Mouse (Mus musculus) MEL-GATA-1-ER (cell line): ENCODE measurements around the gene Fam43a.

Experiments
- DNase-seq: peaks from one replicate; pipeline ENCODE4 v3.0.0-alpha.2; 2012; ENCODE audit warnings: low read depth; ENCODE audit errors: extremely low read depth

Fam43a gene

DNA sequence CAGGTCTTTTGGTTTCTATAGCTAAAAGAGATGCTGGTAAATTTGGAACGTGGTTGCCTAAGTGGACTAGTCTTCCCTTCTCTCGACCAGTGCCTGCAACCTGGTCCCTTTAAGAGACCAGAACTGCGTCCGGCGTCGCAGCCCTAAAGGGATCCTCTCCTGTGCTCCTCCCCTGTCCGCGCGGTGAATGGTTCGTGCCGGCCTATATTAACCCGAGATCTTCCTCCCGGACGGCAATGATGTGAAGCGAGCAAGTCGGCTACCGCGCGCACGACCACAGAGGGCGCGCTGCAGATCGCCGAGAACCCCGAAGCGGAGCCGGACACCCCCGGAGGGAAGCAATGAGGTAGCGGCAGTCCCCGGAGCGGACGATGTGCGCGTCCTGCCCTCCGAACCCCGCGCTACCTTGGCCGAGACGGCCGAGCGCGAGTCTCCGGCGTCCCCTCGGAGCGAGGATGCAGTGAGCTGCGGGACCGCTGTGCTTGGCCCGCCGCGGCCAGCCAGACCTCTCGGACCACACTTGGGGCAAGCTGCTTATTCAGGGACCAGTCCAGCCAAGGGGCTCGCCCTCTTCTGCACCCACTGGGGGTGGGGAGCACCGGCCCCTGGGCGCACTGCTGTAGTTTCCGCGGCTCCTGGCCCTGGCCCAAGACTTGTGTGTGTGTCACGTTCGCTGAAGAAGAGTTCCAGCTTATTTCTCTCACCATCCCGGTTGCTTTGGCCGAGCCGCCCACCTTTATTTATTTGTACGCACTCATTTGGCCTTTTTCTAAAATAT is at the start of gene Fam43a:
Fam43a (plus strand) TSS at position 233 of the 778 bp plus-strand sequence.
- DNase-seq, result peak; percentile 74

DNA sequence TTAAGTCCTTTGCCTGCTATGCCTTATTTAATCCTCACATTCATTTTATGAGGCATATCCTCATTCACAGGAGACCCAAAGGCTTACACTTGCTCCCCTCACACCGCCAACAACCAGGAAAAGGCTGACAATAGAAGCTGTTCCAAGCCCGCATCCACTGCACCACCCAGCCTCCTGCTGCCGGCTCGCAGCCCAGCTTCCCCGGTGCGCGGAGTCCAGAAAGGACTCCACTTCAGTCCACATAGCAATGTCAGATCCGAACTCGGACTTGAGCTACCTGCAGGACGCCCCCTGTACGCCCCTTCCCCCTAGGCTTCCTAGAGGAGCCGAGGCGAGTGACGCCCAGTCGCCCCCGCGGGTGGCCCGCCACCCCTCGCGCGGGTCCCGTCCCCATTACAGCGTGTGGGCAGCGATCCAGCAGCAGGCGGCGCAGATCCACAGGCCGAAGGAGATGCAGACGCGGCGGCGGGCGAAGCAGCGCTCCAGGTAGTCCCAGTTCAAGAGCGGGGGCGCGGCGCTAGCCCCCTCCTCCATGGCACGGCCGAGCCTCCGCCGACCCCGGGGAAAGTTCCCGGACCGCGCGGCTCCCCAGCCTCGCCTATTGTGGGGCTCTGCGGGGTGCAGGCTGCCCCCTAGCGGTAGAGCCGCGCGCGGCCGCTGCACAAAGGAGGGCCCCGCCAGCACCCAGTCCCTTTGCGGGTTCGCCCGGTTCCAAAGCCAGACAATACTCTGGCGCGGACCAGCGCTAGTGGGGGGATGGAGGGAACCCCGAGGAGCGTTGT is 49.4 kb upstream of the Fam43a start:
- DNase-seq, result no peak

DNA sequence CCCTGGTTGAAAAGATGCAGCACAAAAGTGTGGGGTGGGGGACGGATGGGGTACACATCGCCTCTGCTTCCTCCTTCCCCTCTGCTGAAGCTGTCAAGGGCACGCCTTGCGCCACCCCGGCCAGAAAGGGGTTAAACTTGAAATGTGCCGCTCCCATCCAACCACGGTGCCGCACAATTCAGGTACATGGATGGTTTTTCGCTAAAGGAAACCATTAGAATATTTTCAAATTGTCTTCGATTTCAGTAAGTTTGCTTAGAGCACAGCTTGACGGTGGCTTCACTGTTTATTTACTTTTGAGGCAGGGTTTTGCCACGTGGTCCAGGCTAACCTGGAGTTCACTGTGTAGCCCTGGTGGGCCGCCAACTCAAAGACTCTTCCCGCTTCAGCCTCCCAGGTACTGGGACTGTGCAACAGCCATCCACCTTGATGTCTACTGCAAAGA is 48.8 kb upstream of the Fam43a start, which contains the start of gene Tmem44:
Tmem44 (minus strand) TSS at position 95 of the 445 bp plus-strand sequence.
- DNase-seq, result no peak

DNA sequence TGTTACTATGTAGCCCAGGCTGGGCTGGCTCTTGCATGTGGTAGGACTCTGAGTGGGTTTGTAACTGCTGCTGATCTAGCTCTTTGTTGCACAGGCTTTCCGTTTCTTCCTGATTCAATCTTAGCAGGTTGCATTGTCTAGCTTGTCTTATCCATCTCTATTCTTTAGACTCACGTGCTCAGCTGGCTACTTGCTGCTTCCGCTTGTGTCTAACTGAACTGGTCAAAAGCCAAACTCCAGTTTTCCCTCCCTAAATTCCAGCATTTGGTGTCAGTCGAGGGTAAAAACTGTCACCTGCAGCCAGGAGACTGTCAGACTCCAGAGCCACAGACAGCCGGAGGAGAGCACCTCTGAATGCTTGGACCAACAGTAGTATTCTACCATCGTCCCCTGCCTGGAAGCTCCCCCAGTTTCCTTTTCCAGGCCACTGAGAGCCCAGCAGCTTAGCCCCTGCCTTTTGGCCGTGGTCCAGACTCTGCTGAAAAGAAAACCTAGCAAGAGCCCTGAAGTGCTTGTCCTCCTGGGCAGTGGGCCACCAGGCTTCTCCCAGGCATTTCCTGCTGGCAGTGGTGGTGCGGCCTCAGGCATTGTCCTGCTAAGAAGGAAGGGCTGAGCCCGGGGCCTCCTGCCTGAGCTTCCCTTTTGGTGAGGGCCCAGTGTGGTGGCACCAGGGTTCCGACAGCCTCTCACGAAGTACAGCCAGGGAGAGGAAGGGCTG is 46.7 kb upstream of the Fam43a start:
- no peak for DNase-seq

DNA sequence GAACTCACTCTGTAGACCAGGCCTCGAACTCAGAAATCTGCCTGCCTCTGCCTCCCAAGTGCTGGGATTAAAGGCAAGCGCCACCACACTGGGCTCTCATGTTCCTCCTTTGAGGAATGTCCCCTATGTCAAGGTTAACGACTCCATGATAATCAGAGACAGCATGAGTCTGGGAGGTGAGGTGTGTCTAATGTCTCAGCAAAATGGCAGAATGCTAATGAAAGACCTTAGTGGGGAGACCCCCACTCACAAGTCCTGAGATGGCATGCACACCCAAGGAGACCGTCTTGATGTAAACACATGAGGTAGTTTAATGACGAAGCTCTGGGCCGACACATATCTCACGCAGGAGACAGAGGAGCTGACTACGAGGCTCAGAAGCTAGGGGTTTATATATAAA is 45.4 kb upstream of the Fam43a start:
- no peak for DNase-seq

DNA sequence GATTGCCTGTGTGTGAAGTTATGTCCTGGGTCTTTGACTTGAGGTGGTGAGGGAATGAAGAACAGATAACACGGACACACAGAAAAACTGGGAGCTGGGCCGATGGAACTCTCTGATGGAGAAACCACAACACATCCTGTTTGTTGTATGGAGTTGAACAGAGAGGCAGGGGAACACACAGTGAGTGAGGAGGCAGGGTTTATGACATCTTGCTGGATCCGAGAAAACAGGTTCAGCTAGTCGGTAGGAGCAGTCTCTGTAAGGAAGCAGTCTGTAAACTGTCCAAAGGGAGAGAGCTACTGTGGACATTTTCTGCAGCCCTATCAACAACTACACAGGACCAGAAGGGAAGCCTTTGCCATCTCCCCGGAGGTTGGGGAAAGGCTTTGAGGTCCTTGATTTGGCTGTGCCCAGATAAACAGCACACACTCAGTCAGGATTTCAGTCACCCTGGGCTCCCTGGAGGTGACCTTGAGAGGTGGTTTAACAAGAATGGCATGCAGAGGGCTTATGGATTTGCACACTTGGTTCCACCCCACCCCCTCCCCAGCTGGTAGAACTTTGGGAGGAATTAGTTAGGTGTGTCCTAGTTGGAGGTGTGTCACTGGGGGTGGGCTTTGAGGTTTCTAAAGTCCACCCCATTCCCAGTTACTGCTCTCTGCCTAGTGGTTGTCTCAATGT is 40.1 kb upstream of the Fam43a start:
- DNase-seq, result no peak

DNA sequence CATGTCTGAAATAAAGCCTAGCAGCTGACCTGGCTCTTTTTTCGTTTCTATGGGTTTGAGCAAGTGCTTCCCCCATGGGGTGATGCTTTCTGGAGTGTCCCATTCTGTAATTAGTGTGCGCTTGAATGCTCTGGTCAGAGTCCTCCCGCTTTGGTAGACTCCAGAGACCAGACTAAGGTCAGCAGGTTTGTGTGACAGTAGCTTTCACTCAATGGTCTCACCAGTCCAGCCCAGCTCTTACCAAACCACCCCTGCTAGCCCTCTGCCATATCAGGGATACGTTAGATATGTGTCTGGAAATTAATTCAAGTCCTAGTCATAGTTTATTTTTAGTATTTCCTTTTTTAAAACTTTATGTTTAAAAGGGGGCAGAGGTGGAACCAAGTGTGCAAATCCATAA is 38.9 kb upstream of the Fam43a start:
- DNase-seq, result no peak

DNA sequence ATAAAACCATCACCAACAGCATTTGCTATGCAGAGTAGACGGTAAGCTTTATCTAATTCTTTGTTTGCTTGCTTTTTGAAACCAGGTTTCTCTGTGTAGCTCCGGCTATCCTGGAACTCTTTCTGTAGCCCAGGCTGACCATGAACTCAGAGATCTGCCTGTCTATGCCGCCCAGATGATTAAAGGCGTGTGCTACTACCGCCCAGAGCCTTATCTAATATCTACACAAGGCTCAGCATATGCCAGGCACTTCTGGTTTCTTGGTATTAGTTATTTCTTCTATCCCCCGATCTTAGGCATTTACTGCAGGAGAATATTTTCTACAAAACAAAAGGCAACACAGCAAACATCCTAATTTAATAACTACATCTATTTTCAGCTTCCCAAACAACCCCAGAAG is 33.9 kb upstream of the Fam43a start:
- DNase-seq, result no peak

DNA sequence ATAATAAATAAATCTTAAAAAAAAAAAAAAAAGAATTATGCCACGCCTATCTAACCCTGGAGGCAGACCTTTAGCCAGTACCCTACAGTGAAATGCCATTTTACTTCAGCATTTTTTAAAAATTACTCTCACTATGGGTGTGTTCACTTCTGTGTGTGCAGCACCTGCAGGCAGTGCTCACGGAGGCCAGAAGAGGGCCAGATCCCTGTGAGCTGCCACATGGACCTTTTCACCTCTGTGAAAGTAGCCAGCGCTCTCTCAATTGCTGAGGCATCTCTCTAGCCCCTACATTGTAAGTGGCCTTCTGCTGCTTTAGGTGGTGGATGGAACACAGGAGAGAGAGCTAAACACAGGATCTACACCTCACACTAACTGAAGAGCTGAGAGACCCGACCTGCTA is 29.4 kb upstream of the Fam43a start:
- DNase-seq, result no peak

DNA sequence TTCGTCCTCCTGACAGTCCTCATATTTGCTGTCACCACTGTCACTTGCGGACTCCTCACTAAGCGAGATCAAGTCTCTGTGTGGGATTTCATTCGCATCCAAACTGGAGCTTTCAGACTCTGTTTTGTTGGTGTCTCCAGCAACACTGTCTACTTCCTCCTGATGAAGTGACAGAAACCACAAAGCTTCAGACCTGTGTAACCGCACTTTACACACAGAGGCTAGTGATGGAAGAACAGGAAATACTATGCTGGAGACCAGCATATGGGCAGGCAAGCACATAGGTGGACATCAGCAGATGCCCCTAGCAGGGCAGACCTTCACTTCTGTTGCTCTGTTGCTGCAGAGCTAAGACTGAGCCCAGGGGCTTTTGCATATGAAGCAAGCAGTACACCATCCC is 28.1 kb upstream of the Fam43a start:
- DNase-seq, result no peak

DNA sequence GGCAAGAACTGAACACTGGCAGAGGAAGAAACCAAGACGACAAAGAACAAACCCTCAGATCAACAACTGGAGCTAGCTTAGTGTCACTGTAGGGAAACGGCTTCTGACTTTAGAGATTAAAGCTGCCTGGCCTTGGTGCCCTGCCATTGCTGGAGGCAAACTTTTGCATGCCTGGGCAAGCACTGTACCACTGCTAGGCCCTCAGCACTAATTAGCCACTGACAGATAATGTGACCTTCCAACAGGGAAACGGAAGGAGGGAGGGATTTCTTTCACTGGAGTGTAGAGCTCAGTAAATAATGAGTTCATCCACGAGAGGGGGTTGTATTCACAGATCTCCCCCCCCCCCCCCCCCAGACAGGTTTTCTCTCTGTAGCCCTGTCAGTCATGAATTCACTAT is 27.3 kb upstream of the Fam43a start:
- no peak for DNase-seq

DNA sequence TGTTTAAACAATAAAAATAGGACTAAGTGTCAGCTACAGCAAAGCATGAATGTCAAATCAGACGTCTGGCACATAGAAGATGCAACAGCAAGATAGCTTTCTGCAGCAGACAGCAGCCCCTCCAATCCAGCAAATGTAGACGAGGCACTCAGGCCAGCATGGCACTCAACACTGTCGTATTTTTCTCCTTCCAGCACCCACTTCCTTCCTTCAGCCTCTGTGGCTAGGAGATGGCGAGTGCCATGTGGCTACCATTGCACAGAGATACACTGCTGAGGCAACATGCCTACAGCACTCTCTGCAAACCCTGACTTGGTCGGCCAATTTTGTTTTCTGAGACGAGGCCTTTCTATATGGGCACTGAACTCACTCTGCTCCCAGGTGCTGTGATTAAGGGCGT is 23.7 kb upstream of the Fam43a start:
- DNase-seq, result no peak

DNA sequence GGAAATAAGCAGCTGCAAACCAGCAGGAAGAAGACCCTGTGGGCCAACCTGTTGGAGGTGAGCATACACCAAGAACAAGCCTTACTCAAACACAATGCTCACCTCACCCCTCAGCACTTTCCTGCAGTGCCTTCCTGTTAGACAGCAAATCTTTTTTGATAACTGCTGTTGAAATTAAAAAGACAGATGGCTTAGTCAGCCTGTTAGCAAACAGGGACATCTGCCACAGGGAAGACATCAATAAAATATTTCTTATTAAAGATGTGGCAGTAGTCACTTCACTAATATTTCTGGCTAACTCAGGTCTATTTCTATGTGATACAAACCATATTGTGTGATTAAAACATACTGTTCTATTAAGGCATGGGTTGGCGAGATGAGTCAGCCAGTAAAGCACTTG is 23.1 kb upstream of the Fam43a start:
- no peak for DNase-seq

DNA sequence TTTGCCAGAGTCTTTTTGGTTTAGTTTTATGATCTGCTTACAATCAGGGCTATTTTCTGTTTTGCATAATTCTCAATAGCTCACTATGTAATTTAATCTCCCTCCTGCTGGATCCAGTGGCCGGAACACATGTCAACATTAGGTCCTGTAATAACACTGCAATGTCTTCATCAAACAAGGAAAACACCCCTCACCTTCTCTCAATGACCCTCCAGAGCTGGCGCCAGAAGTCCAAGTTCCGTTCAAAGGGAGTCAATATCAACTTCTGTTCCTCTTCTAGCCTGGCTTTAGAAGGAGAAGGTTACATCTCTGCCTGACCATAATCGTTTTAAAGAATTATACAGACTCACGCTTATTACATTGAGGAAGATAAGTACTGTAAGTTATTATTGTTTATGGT is 18.8 kb upstream of the Fam43a start:
- DNase-seq, result no peak

DNA sequence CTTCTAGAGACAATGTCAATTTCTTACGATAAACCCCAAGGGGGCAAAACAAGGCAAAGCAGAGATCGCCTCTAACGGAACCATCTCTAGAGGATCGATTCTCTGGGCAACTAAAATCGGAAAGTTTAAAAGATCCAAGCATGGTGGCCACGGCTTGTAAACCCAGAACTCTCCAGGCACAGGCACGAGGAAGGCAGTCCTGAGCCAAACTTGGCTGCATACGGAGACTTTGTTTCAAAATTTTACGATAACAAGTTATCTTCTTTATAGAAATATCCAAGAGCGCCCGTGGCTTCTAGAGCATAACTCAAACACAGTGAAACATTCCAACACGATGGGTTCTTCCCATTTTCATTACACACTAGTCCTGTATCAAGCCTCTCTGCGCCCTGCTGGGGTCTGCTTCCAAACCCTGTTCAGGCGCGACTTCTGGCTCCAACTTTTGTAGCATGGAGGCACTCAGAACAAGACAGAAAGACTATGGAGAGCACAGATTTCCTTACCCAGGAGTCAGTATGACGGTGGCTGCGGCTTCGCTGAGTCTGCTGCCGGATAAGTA is 12.5 kb upstream of the Fam43a start:
- no peak for DNase-seq

DNA sequence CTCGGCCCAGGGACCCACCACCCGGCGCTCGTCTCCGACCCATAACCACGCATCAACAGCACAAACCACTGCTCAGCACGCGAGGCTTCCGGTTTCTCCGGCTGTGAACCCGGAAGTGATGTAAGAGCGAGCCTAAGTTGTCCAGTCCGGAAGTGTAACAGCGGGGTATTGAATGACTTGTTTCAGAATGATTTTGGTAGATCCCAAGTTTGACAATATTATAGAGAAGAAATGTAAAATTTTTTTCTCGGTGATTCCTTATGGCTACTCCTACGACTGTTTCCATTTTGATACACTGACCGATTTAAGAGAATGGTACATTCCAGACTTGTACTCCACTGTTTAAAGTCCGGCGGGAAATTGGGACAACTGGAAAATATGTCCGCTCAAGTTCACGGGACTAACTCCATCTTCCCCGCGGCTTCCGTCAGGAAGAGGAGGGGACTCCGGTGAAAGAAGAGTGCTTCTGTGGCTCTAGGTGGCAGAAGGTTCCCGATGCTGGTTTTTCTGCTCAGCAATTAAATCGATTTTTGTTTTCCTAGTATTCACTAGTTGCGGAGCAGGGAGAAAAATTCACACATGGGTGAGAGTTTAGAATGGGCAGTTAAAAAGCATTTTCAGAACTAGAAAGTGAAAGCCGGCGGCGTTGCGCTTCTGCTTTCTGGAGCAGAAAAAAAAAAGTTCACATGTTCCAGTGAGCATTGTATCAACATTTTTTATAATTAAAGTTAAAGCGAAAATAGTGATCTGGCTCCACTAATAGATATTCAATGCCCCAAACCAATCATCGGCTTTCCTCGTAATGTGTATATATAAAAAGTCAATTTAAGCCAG is 11.8 kb upstream of the Fam43a start, which contains the start of gene Lsg1:
Lsg1 (minus strand) TSS at position 99 of the 834 bp plus-strand sequence.
- DNase-seq, result peak; percentile 93

DNA sequence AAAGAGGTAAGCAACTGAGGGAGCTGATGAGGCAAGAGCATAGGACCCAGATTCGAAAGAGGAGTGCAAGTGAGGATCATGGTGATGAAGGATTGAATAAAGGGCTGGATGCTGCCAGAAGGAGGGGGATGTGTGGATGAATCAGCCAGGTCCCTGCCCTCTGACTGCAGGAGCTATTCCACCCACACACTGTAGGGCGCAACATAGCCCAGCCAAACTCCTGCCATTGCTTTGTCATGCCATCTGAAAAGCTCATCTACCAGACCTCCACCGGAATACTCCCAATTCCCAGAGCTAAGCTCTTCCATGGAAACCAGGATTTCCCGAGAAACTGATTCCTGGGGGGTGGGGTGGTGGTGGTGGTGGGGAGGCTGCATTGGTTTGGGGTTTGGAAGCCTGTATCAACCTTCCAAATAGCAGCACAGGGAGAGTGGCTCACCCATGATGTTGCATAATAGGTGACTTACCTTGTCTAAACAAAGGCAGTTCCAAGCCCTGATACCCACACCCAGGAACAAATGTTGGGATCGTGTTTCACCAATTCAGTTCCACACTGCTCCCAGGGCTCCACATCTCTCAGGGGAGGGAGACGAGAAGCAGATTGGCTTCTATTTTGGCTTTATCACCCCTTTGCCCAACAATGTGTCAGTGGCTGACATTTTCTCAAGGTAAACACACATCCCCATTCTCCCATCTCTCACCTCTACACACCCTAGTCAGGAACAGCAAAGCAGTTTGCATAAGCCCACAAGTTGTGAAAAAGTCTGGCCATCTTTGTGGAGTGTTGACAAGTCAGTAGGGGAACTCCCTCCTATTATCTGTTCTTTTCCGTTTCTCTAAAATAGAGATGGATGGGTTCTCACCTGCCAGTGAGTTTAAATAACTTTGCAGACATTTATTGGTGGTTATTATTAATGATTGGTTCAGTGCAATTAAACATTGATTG is 9.0 kb upstream of the Fam43a start:
- DNase-seq, result no peak

DNA sequence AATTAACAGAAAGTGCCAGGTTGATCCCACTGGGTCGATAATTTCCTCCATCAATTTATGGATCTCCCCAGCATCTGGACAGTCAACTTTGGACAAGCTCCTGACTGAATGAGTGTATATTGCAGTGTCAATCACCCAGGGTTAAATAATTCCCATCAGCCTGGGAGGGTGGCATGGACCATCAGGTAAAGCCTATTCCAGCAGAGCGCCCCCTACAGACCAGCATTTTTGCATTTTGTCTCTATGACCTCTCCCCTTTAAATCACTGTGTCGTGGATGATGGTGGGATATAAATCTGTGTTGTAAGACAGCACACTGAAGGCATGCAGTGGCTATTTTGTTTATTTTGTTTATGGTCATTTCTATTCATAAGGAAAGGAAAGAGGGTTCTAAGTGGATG is 7.5 kb upstream of the Fam43a start:
- DNase-seq, result no peak

DNA sequence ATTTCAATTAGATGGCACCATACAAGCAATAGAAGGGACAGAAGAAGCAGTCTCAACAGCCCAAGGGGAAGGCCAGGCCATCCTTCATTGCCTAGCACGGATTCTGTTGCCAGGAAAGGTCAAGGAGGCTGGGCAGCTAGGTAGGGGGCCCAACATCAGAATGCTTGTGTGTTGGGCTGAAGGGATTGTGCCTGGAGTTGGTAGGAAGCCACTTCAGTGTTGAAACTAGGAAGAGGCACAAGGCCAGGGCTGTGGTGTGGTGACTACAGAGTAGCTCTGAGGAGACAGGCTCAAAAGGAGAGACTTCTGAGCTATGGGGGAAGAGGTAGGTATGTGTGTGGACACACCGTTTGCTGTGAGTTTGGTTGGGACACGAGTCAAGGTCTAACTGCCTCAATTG is 4.2 kb upstream of the Fam43a start:
- DNase-seq, result no peak
